Mouse (Mus musculus) heart, embryonic 11.5 days (tissue): ENCODE data around the gene Gm17482. TPM values are rescaled to one million over a fixed set of nuclear protein-coding genes. Genes with fewer than 3 reads are reported as not detected.

ENCODE experiments used
- ATAC-seq: fragments of 200-750 bp; cut with Nextera tagmentation; replicated peaks from 2 replicates; pipeline ENCODE4 v1.8.0; 2017; ENCODE audit warnings: moderate library complexity; ENCODE audit not compliant: insufficient number of reproducible peaks, low FRiP score, low TSS enrichment
- H3K27ac ChIP-seq: fragments of 300-500 bp; sonication (generic); 2 replicates; pipeline ENCODE4 v1.5.1; 2014; ENCODE audit warnings: mild to moderate bottlenecking, low read depth, low read length
- H3K27me3 ChIP-seq: fragments of 300-500 bp; sonication (generic); 2 replicates; pipeline ENCODE4 v1.6.1; 2014; ENCODE audit warnings: mild to moderate bottlenecking, low read length, mixed read lengths; ENCODE audit not compliant: control insufficient read depth, insufficient read depth
- H3K36me3 ChIP-seq: fragments of 300-500 bp; sonication (generic); 2 replicates; pipeline ENCODE4 v1.6.1; 2014; ENCODE audit warnings: mild to moderate bottlenecking, low read length, moderate library complexity, mixed read lengths; ENCODE audit not compliant: control insufficient read depth, insufficient read depth
- H3K4me1 ChIP-seq: fragments of 300-500 bp; sonication (generic); 2 replicates; pipeline ENCODE4 v1.6.1; 2014; ENCODE audit warnings: low read length; ENCODE audit not compliant: control insufficient read depth, insufficient read depth
- H3K4me2 ChIP-seq: fragments of 300-500 bp; sonication (generic); 2 replicates; pipeline ENCODE4 v1.6.1; 2014; ENCODE audit warnings: mild to moderate bottlenecking, moderate library complexity
- H3K4me3 ChIP-seq: fragments of 300-500 bp; sonication (generic); 2 replicates; pipeline ENCODE4 v1.5.1; 2014; ENCODE audit warnings: low read depth, low read length
- H3K9ac ChIP-seq: fragments of 300-500 bp; sonication (generic); 2 replicates; pipeline ENCODE4 v1.6.1; 2014; ENCODE audit warnings: mild to moderate bottlenecking, low read depth, low read length, moderate library complexity
- H3K9me3 ChIP-seq: fragments of 300-500 bp; sonication (generic); replicated peaks from 2 replicates; pipeline ENCODE4 v1.6.1; 2016; ENCODE audit warnings: low read length; ENCODE audit not compliant: control insufficient read depth
- WGBS: fragments of 180-500 bp; shearing (Covaris S2); extraction: QIAGEN DNeasy Blood & Tissue Kit; methylation state at CpG from one replicate; pipeline ENCODE4 v1.1.7; 2014; ENCODE audit not compliant: insufficient replicate concordance; 5-methylcytosine and 5-hydroxymethylcytosine counted together
- polyA plus RNA-seq: library from polyadenylated mRNA; unstranded; fragments of >200 nt; fragmentation: Nextera tagmentation; extraction: Ambion mirVana; gene quantifications from 2 replicates; pipeline ENCODE4 v1.2.1, GENCODE M21; 2014

The Gm17482 gene
- polyA plus RNA-seq, 1 experiment from 2014 or later = not detected

DNA sequence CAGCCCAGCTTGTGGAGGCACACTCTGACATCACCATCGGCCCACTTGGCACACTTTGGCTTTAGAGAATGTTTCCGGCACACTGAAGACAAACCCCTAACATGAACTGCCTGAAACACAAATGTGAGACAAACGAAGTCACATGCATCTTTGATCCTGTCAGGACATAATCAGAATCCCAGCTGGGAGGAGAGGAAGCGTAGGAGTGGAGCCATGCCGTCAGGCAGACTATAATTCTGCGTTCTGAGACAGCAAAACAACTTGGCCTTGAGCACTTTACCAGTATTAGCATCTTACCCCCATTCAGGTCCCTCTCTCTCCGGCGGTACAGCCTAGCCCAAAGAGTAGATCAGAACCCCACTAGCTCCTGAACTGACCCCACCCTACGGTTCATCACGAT lies 46.2 kb downstream of the Gm17482 start:
- H3K9ac ChIP-seq = no peak overlapping the region
- peaks cover 16% of the 10 kb centered on the region for H3K4me1 ChIP-seq
- H3K9me3 ChIP-seq = no peaks in the 10 kb centered on the region
- no peak overlapping the region for H3K4me3 ChIP-seq
- no peak for ATAC-seq
- no peak overlapping the region for H3K27ac ChIP-seq
- WGBS = 86% methylated on average over 10 of the region's 10 CpGs
- H3K36me3 ChIP-seq = no peaks in the 10 kb centered on the region
- H3K4me2 ChIP-seq = no peak overlapping the region
- H3K27me3 ChIP-seq = peaks cover 63% of the 10 kb centered on the region

GRCm38 (mm10) chr6:115274705-115275104 lies 47.6 kb downstream of the Gm17482 start:
- Histone ChIP-seq H3K4me3 (no peak overlapping the region), H3K4me2 (no peak overlapping the region), H3K27me3 (peaks cover 68% of the 10 kb centered on the region), H3K9ac (no peak overlapping the region), H3K9me3 (no peaks in the 10 kb centered on the region), H3K4me1 (peaks cover 16% of the 10 kb centered on the region), H3K27ac (no peak overlapping the region), H3K36me3 (no peaks in the 10 kb centered on the region)
- 80% methylated on average over 9 of the region's 9 CpGs for WGBS
- ATAC-seq = no peak

DNA sequence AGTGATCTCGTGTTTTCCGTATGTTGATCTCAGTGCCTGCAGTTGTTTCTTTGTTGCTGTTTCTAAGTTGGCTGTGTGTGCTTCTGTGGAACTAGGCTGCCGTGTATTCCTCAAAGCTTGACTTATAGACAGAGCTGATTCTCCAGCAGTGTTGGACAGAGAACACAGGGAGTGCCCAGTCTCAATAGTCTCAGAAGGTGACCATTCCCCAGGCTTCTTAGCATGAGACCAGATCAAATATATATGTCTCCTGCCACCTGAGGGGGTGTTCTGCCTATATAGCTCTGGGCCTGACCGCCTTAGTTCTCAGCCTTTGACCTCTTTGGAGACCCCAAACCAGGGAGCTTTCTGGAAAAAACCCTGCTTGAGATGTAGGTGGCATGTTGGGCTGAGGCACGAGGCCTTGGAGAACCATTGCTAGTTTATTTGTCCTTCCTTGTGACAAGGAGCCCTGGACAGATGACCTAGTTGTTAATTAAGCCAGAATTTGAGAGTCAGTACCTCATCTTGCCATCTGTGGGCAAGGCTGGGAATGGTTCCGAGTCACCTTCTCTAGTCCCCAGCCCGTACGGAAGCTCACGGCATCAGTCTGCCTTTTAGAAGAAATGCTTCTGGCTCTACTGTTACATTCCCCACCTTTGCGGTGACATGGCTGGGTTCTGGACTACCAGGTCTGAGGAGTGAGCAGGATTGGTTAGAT lies 48.1 kb downstream of the Gm17482 start:
- no peak overlapping the region for H3K9ac ChIP-seq
- H3K27me3 ChIP-seq = peaks cover 64% of the 10 kb centered on the region
- no peak for ATAC-seq
- H3K9me3 ChIP-seq = no peaks in the 10 kb centered on the region
- H3K4me2 ChIP-seq = no peak overlapping the region
- 84% methylated on average over 10 of the region's 10 CpGs for WGBS
- H3K27ac ChIP-seq = no peak overlapping the region
- H3K4me1 ChIP-seq = peaks cover 12% of the 10 kb centered on the region
- H3K4me3 ChIP-seq = no peak overlapping the region
- H3K36me3 ChIP-seq = no peaks in the 10 kb centered on the region

DNA sequence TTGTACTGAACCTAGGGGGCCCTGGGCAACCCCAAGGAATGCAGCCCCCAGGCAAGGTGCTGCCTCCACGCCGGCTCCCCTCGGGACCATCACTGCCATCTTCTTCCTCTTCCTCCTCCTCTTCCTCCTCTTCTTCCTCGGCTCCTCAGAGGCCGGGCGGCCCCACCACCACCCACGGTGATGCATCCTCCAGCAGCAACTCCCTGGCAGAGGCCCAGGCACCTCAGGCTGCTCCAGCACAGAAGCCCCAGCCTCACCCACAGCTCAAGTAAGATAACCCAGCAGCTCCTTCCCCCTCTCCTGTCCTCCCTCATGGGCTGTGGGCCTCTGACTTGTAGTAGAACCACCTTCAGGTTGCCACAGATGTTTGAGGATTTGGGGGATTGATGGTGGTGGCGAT lies 50.9 kb downstream of the Gm17482 start:
- no peaks in the 10 kb centered on the region for H3K36me3 ChIP-seq
- WGBS = 68% methylated on average over 8 of the region's 8 CpGs
- H3K4me1 ChIP-seq = peaks cover 4% of the 10 kb centered on the region; the same call in 1 of the 2 replicates
- H3K27ac ChIP-seq = no peak overlapping the region
- peaks cover 73% of the 10 kb centered on the region for H3K27me3 ChIP-seq
- no peaks in the 10 kb centered on the region for H3K9me3 ChIP-seq
- H3K4me2 ChIP-seq = no peak overlapping the region
- ATAC-seq = no peak
- no peak overlapping the region for H3K4me3 ChIP-seq
- no peak overlapping the region for H3K9ac ChIP-seq

DNA sequence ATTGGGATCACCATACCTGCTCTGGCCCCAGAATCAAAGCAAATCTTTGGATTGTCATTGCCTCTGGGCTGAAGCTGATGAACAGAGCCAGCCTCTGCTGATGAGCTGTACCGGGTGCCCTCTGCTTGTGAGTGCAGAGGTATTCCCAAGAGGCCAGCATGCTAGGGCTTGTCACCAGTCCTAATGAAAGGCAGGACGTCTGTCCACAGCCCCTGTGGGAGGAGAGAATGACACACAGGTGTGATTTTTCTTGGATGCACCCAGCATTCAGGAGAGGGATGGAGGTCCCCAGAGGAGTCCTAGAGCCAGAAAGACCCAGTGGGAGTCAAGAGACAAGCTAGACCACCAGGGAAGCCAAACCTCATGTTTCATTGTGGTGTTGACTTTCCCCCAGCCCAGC lies 52.5 kb downstream of the Gm17482 start:
- H3K4me2 ChIP-seq = no peak overlapping the region
- no peaks in the 10 kb centered on the region for H3K36me3 ChIP-seq
- 52% methylated on average over 2 of the region's 2 CpGs for WGBS
- H3K4me1 ChIP-seq = peaks cover 4% of the 10 kb centered on the region; the same call in 1 of the 2 replicates
- no peak overlapping the region for H3K9ac ChIP-seq
- no peak for ATAC-seq
- H3K9me3 ChIP-seq = no peaks in the 10 kb centered on the region
- H3K27me3 ChIP-seq = peaks cover 70% of the 10 kb centered on the region
- H3K27ac ChIP-seq = no peak overlapping the region
- H3K4me3 ChIP-seq = no peak overlapping the region

DNA sequence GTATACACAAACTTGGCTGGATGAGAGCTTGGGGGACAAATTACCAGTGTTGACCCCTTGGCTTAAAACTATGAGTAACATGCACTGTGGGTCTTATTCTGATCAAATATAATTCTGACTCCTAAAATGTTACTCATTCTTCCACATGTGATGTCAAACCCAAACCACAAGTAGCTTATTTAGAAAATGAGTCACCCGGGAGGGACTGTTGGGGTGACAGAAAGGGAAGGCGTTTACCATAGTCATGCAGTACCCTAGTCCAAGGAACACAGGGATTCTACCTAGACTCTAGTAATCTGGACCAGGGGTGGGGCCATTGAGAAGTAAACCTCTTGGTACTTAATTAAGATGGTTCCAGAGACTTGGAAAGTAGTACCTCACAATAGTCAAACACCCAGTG lies 57.0 kb downstream of the Gm17482 start:
- no peak overlapping the region for H3K4me3 ChIP-seq
- no peak overlapping the region for H3K4me2 ChIP-seq
- no peaks in the 10 kb centered on the region for H3K36me3 ChIP-seq
- H3K9me3 ChIP-seq = no peaks in the 10 kb centered on the region
- 86% methylated on average over 2 of the region's 2 CpGs for WGBS
- H3K27ac ChIP-seq = no peak overlapping the region
- H3K9ac ChIP-seq = no peak overlapping the region
- H3K4me1 ChIP-seq = peaks cover 7% of the 10 kb centered on the region; the same call in 1 of the 2 replicates
- H3K27me3 ChIP-seq = peaks cover 61% of the 10 kb centered on the region
- no peak for ATAC-seq

DNA sequence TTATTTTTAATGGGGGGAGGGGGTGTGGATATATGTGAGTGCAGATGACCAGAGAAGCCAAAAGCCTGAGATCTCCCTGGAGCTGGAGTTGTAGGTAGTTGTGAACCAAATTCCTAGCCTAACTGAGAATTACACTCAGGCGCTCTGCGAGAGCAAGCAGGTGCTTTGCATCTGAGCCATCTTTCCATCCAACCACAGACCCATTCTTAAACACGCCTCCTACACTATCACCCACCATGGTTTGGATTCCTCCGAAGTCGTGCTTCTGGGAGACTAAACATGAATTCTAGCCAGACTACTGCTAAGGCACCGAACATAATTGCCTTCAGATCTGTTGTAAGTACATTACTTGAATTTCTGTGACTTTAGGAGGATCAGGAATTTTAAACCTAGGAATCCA lies 59.3 kb downstream of the Gm17482 start:
- ATAC-seq = no peak

DNA sequence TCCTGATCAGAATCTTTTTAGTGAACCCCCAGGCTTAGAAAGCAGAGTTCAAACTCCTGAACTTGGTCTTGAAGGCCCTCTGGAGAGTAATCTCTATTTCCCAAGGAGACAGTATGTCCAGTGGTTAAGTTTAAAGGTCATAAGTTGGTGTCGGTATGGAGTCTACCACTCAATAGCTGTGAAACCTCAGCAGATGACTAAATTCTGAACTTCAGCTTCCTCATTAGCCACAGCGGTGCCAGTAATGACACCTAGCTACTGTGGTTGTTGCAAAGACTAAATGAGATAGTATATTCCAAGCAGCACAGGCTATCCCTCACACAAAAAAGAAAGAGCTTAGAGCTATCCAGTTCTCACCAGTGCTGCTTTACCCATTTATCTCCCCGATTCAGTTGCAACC lies 61.1 kb downstream of the Gm17482 start:
- no peak overlapping the region for H3K27ac ChIP-seq
- H3K9me3 ChIP-seq = no peaks in the 10 kb centered on the region
- H3K4me2 ChIP-seq = no peak overlapping the region
- peaks cover 16% of the 10 kb centered on the region for H3K4me1 ChIP-seq
- no peaks in the 10 kb centered on the region for H3K36me3 ChIP-seq
- peaks cover 41% of the 10 kb centered on the region for H3K27me3 ChIP-seq
- WGBS = 86% methylated on average over 3 of the region's 3 CpGs
- no peak overlapping the region for H3K9ac ChIP-seq
- ATAC-seq = no peak
- no peak overlapping the region for H3K4me3 ChIP-seq

More for the DNA sequence above, 59.3 kb downstream of the Gm17482 start:
- peaks cover 7% of the 10 kb centered on the region; the same call in 1 of the 2 replicates for H3K4me1 ChIP-seq
- no peak overlapping the region for H3K9ac ChIP-seq
- H3K36me3 ChIP-seq = no peaks in the 10 kb centered on the region
- H3K27ac ChIP-seq = no peak overlapping the region
- peaks cover 52% of the 10 kb centered on the region for H3K27me3 ChIP-seq
- H3K4me2 ChIP-seq = no peak overlapping the region
- no peaks in the 10 kb centered on the region for H3K9me3 ChIP-seq
- 72% methylated on average over 6 of the region's 6 CpGs for WGBS
- H3K4me3 ChIP-seq = no peak overlapping the region

DNA sequence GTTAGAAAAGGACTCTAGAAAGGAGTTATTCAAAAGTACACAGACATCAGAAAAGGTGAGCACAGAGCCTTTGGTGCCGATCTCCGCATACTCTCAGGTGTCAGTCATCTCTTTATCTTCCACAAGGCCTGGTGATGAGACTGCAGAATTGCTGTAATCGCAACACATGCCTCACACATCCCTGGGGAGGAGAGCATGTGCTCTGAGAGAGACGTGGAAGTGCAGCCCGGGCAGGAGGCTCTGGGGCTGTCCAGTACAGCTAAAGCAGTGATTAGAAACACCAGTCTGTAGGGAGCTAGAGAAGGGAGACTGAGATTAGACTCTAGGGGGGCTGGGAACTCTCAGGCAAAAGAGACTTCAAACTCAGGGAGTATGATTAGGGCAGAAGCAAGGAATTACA lies 63.4 kb downstream of the Gm17482 start:
- WGBS = 34% methylated on average over 5 of the region's 5 CpGs
- H3K9me3 ChIP-seq = no peaks in the 10 kb centered on the region
- no peak overlapping the region for H3K9ac ChIP-seq
- H3K4me3 ChIP-seq = no peak overlapping the region
- H3K4me1 ChIP-seq = peaks cover 16% of the 10 kb centered on the region
- no peak overlapping the region for H3K4me2 ChIP-seq
- no peak overlapping the region for H3K27ac ChIP-seq
- H3K27me3 ChIP-seq = peaks cover 30% of the 10 kb centered on the region
- ATAC-seq = no peak
- H3K36me3 ChIP-seq = no peaks in the 10 kb centered on the region
